Mouse (Mus musculus): ENCODE measurements at regions not wholly inside any gene's neighbourhood (a gene's known extent, or its start where the extent isn't known, plus 50 kb on each side); places are given as distances from the start of the nearest gene placed in this dataset.

- TF ChIP-seq POLR2A (IDR thresholded peaks at IDR 0.05; ENCODE audit: insufficient read depth, low read depth, low read length) (no peak), CTCF (IDR thresholded peaks at IDR 0.05; ENCODE audit: insufficient read depth, low read depth, low read length) (no peak)
Observed at GRCm38 (mm10) chr14:76722297-76722696, 165.6 kb upstream of the Serp2 start.

Measured in olfactory bulb, adult 2 months (tissue).